Mouse (Mus musculus): ENCODE measurements around the gene Gm20671. TPM values are rescaled to one million over a fixed set of nuclear protein-coding genes. Genes with fewer than 3 reads are reported as not detected.

Gm20671 gene
- polyA plus RNA-seq, 1 experiment from 2014 or later = not detected

Other genes with a start within 250 kb of the Gm20671 start
- gene Yes1, start 215.9 kb downstream of the Gm20671 start, polyA plus RNA-seq (2015; fragmentation: Nextera tagmentation; extraction: Ambion mirVana) = 16.9 and 18.1 TPM in 2 replicates
- 94.9 and 99.7 TPM in 2 replicates for gene Pisd, start 41.5 kb downstream of the Gm20671 start, polyA plus RNA-seq (2015; fragmentation: Nextera tagmentation; extraction: Ambion mirVana)
- gene Prr14l, start 27.1 kb upstream of the Gm20671 start, polyA plus RNA-seq (2015; fragmentation: Nextera tagmentation; extraction: Ambion mirVana) = 7.8 TPM in 2 replicates
- gene Depdc5, start 36.6 kb upstream of the Gm20671 start, polyA plus RNA-seq (2015; fragmentation: Nextera tagmentation; extraction: Ambion mirVana) = 21.5 and 27.1 TPM in 2 replicates
- gene Ywhah, start 191.7 kb upstream of the Gm20671 start, polyA plus RNA-seq (2015; fragmentation: Nextera tagmentation; extraction: Ambion mirVana) = 943 and 1,074 TPM in 2 replicates